Mouse (Mus musculus): Measurements from ENCODE around the gene Psmd4. TPM values are rescaled to one million over a fixed set of nuclear protein-coding genes. Genes with fewer than 3 reads are reported as not detected.

The Psmd4 gene
- 100 to 1,000 TPM; 161 to 228 TPM for polyA plus RNA-seq (2012; fragmentation: generic; extraction: Trizol)

DNA sequence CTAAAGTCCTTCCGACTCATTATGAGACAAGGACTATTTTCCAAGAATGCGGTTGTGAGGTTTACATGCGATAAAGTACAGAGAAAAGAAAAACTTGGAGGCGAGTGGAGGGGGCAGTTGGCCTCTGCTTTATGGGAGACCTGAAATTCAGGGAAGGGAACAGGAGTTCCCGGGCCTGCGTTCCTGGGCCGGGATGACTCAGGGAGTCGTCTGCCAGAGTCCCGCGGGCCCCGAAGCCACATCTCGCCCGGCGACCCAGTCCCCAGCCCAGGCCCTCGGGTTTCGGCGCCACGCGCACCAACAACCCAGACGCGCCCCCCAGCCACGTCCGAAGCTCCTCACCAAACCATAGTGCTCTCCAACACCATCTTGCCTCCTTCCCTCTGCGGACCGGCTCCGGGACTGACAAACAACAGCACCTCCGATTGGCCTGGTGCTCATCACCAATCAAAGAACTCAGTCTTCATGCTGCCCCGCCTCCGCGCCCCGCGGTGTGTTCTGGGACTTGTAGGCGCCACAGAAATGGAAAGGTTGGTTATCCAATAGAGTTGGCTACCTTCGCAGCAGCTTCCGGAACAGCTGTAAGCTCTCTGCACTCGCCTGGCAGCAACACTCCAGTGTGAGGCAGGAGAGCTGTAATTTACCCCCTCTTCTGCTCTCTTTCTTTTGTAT, at the start of gene Psmd4:
Gene Psmd4 (minus strand): TSS at position 449 of the 672 bp plus-strand sequence.

DNA sequence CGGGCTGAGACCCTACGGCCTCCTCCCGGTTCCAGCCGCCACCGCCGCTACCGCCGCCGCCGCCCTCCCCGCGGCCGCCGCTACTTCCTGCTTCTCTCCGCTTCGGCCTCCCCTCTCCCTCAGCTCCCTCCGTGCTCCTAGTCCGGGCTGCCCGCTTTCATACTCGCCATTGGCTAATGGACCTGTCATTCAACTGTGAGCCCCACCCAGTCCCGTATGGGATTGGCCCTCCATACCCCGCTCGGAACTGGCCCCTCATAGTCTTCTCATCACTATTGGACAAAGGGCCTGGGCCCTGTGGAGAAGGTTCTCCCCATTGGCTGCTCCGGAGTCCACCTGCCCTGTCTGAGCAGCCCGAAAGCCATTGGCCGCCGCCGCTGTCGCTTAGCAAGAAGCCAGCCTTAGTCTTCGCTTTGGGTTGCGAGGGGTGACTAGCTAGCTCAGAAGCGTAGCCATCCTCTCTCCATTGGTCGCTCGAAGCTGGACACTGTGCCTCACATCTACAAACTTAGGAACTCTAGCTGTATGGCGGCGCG, 27.0 kb downstream of the Psmd4 start, which contains the start of gene Zfp687:
Gene Zfp687 (minus strand): TSS at position 112 of the 536 bp plus-strand sequence.

Other genes starting within 250 kb of the Psmd4 start
- 10 to 100 TPM in 1 of 2 experiments, 1 to 10 TPM in 1; 1.4 to 10.6 TPM for gene Pogz, start 205.0 kb downstream of the Psmd4 start, polyA plus RNA-seq (2012; fragmentation: generic; extraction: Trizol)
- 100 to 1,000 TPM; 388 to 563 TPM for gene Psmb4, start 155.7 kb downstream of the Psmd4 start, polyA plus RNA-seq (2012; fragmentation: generic; extraction: Trizol)
- gene Selenbp1, start 109.6 kb downstream of the Psmd4 start, polyA plus RNA-seq (2012; fragmentation: generic; extraction: Trizol), result 1 to 10 TPM in 1 of 2 experiments, under 1 TPM in 1; 0.09 to 8.3 TPM
- 10 to 100 TPM in 1 of 2 experiments, under 1 TPM in 1; 0.34 to 11.8 TPM for gene Rfx5, start 88.5 kb downstream of the Psmd4 start, polyA plus RNA-seq (2012; fragmentation: generic; extraction: Trizol)
- gene Pi4kb, start 67.9 kb downstream of the Psmd4 start, polyA plus RNA-seq (2012; fragmentation: generic; extraction: Trizol), result 10 to 100 TPM; 16.7 to 52.4 TPM
- 10 to 100 TPM in 1 of 2 experiments, 1 to 10 TPM in 1; 9.0 to 16.3 TPM for gene Zfp687, start 27.2 kb downstream of the Psmd4 start, polyA plus RNA-seq (2012; fragmentation: generic; extraction: Trizol)
- 10 to 100 TPM in 1 of 2 experiments, 1 to 10 TPM in 1; 5.5 to 15.4 TPM for gene Pip5k1a, start 64.3 kb upstream of the Psmd4 start, polyA plus RNA-seq (2012; fragmentation: generic; extraction: Trizol)
- gene Vps72, start 68.4 kb upstream of the Psmd4 start, polyA plus RNA-seq (2012; fragmentation: generic; extraction: Trizol), result 10 to 100 TPM; 65.6 to 87.8 TPM
- gene Tmod4, start 81.9 kb upstream of the Psmd4 start, polyA plus RNA-seq (2012; fragmentation: generic; extraction: Trizol), result 1 to 10 TPM in 1 of 2 experiments, under 1 TPM in 1; 0.12 to 2.2 TPM
- gene Scnm1, start 91.4 kb upstream of the Psmd4 start, polyA plus RNA-seq (2012; fragmentation: generic; extraction: Trizol), result 10 to 100 TPM; 37.1 to 41.3 TPM
- gene Lysmd1, start 91.5 kb upstream of the Psmd4 start, polyA plus RNA-seq (2012; fragmentation: generic; extraction: Trizol), result 1 to 10 TPM; 1.4 to 6.5 TPM
- under 1 TPM in 1 of 2 experiments, not detected in 1; 0.25 TPM for gene Tnfaip8l2, start 99.7 kb upstream of the Psmd4 start, polyA plus RNA-seq (2012; fragmentation: generic; extraction: Trizol)
- gene Sema6c, start 117.8 kb upstream of the Psmd4 start, polyA plus RNA-seq (2012; fragmentation: generic; extraction: Trizol), result 10 to 100 TPM in 1 of 2 experiments, 1 to 10 TPM in 1; 1.2 to 10.8 TPM
- gene Gabpb2, start 175.3 kb upstream of the Psmd4 start, polyA plus RNA-seq (2012; fragmentation: generic; extraction: Trizol), result 1 to 10 TPM in 1 of 2 experiments, under 1 TPM in 1; 0.46 to 5.0 TPM
- 10 to 100 TPM; 32.7 to 44.2 TPM for gene Cdc42se1, start 186.1 kb upstream of the Psmd4 start, polyA plus RNA-seq (2012; fragmentation: generic; extraction: Trizol)
- gene Mllt11, start 189.6 kb upstream of the Psmd4 start, polyA plus RNA-seq (2012; fragmentation: generic; extraction: Trizol), result 1 to 10 TPM; 3.7 to 6.4 TPM
- under 1 TPM; 0.02 to 0.13 TPM for gene Gm128, start 199.0 kb upstream of the Psmd4 start, polyA plus RNA-seq (2012; fragmentation: generic; extraction: Trizol)
- gene Bnipl, start 208.6 kb upstream of the Psmd4 start, polyA plus RNA-seq (2012; fragmentation: generic; extraction: Trizol), result under 1 TPM in 1 of 2 experiments, not detected in 1; 0.27 TPM
- 10 to 100 TPM; 20.9 to 35.4 TPM for gene Mindy1, start 238.7 kb upstream of the Psmd4 start, polyA plus RNA-seq (2012; fragmentation: generic; extraction: Trizol)
- 10 to 100 TPM in 1 of 2 experiments, 1 to 10 TPM in 1; 4.4 to 13.2 TPM for gene Prune1, start 239.5 kb upstream of the Psmd4 start, polyA plus RNA-seq (2012; fragmentation: generic; extraction: Trizol)

All from C3H10T1/2 (cell line).